Mouse (Mus musculus) olfactory bulb, adult 2 months (tissue): ENCODE results near the gene Gm2431.
"Not testable (repeated sequence)": the region's sequence is repeated elsewhere in the genome, so short reads cannot be mapped to it uniquely, and the experiment has no call there.

Experiments used
- CTCF ChIP-seq: fragments of 200-500 bp; IDR thresholded peaks from 2 replicates; pipeline ENCODE4 v1.5.1; 2012; ENCODE audit warnings: low read depth, mild to moderate bottlenecking, low read length, moderate library complexity; ENCODE audit not compliant: insufficient read depth
- POLR2A ChIP-seq: fragments of 200-500 bp; IDR thresholded peaks from 2 replicates; pipeline ENCODE4 v1.6.1; 2012; ENCODE audit warnings: mild to moderate bottlenecking, low read depth, low read length, moderate library complexity; ENCODE audit not compliant: insufficient read depth

GRCm38 (mm10) chr7:142282847-142283246 is 24.7 kb upstream of the Gm2431 start:
- not testable (repeated sequence) for TF ChIP-seq CTCF, POLR2A
